Mouse (Mus musculus) limb, embryonic 12.5 days (tissue): ENCODE data around the gene Syngr4. TPM values are rescaled to one million over a fixed set of nuclear protein-coding genes. Genes with fewer than 3 reads are reported as not detected.
"Not testable (repeated sequence)": the region's sequence is repeated elsewhere in the genome, so short reads cannot be mapped to it uniquely, and the experiment has no call there.

Experiments
- ATAC-seq: fragments of 200-750 bp; cut with Nextera tagmentation; 2 replicates; pipeline ENCODE4 v1.8.0; 2017; ENCODE audit warnings: low read depth, moderate TSS enrichment; ENCODE audit not compliant: insufficient number of reproducible peaks, insufficient read depth, low FRiP score, low TSS enrichment
- H3K27ac ChIP-seq: fragments of 300-500 bp; sonication (generic); 2 replicates; pipeline ENCODE4 v1.5.1; 2016; ENCODE audit warnings: mild to moderate bottlenecking, moderate library complexity
- H3K27me3 ChIP-seq: fragments of 300-500 bp; sonication (generic); 2 replicates; pipeline ENCODE4 v1.6.1; 2016; ENCODE audit warnings: mild to moderate bottlenecking, moderate library complexity
- H3K36me3 ChIP-seq: fragments of 300-500 bp; sonication (generic); 2 replicates; pipeline ENCODE4 v1.6.1; 2016; ENCODE audit warnings: mild to moderate bottlenecking, moderate library complexity
- H3K4me1 ChIP-seq: fragments of 300-500 bp; sonication (generic); replicated peaks from 2 replicates; pipeline ENCODE4 v1.6.1; 2016
- H3K4me2 ChIP-seq: fragments of 300-500 bp; sonication (generic); 2 replicates; pipeline ENCODE4 v1.6.1; 2016; ENCODE audit warnings: mild to moderate bottlenecking, moderate library complexity
- H3K4me3 ChIP-seq: fragments of 300-500 bp; sonication (generic); replicated peaks from 2 replicates; pipeline ENCODE4 v1.5.1; 2016; ENCODE audit warnings: mild to moderate bottlenecking
- H3K9ac ChIP-seq: fragments of 300-500 bp; sonication (generic); replicated peaks from 2 replicates; pipeline ENCODE4 v1.6.1; 2016; ENCODE audit warnings: mild to moderate bottlenecking, moderate library complexity
- H3K9me3 ChIP-seq: fragments of 300-500 bp; sonication (generic); 2 replicates; pipeline ENCODE4 v1.6.1; 2016; ENCODE audit warnings: mild to moderate bottlenecking, moderate library complexity
- WGBS: fragments of 180-500 bp; shearing (Covaris S2); methylation state at CpG from one replicate; pipeline ENCODE4 v1.1.7; 2016; 5-methylcytosine and 5-hydroxymethylcytosine counted together
- polyA plus RNA-seq: library from polyadenylated mRNA; unstranded; fragments of >200 nt; fragmentation: Nextera tagmentation; extraction: Ambion mirVana; gene quantifications from 2 replicates; pipeline ENCODE4 v1.2.1, GENCODE M21; 2016

Syngr4 gene
- polyA plus RNA-seq = 0.41 and 0.65 TPM in 2 replicates

GRCm38 (mm10) chr7:45896517-45897257 is at the start of gene Syngr4, which contains the start of gene Tmem143:
TSS of gene Syngr4 (minus strand) at chr7:45896714.
TSS of gene Tmem143 (plus strand) at chr7:45896941.
- under 1% methylated on average over 40 of the region's 40 CpGs for WGBS
- H3K4me2 ChIP-seq = peak within 1 kb of the TSS; percentile 76
- H3K4me1 ChIP-seq = no peaks in the 10 kb centered on the region
- peak; percentile 86 for ATAC-seq
- H3K27me3 ChIP-seq = no peaks in the 10 kb centered on the region
- no peaks in the 10 kb centered on the region for H3K36me3 ChIP-seq
- H3K9me3 ChIP-seq = no peaks in the 10 kb centered on the region
- H3K27ac ChIP-seq = peak within 1 kb of the TSS; percentile 68
- H3K9ac ChIP-seq = peak within 1 kb of the TSS; percentile 65
- H3K4me3 ChIP-seq = peak within 1 kb of the TSS; percentile 50

DNA sequence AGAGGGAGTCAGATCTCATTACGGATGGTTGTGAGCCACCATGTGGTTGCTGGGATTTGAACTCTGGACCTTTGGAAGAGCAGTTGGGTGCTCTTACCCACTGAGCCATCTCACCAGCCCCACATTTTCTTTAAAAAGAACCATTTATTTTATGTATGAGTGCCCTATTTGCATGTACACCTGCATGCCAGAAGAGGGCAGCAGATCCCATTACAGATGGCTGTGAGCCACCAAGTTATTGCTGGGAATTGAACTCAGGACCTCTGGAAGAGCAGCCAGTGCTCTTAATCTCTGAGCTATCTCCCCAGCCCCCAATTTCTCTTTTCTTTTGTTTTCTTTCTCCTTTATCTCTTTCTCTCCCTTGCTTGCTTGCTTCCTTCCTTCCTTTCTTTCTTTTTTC is 46.8 kb upstream of the Syngr4 start:
- H3K27ac ChIP-seq, ATAC-seq, H3K36me3 ChIP-seq, H3K9me3 ChIP-seq, H3K4me1 ChIP-seq, H3K4me3 ChIP-seq, H3K4me2 ChIP-seq, H3K27me3 ChIP-seq, H3K9ac ChIP-seq: not testable (repeated sequence)
- WGBS = 58% methylated on average over 1 of the region's 1 CpGs

DNA sequence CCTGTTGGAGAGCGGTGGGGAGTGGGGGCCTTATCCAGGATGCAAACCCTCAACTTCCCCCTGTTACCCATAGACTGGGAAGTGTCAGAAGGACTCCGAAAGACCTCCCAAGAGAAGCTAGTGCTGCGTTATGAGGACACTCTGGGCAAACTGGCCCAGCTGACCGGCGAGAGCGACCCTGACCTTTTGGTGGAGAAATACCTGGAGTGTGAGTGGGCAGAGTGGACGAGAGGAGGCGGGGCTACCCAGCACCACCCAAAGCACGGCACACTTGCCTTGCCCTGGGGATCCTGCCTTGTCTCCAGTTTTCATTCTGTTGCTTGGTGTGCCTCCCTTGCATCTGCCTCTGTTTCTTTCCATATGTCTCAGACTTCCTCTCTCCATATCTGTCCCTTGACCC is 45.5 kb upstream of the Syngr4 start:
- no peak overlapping the region for H3K4me3 ChIP-seq
- WGBS = 79% methylated on average over 9 of the region's 9 CpGs
- no peaks in the 10 kb centered on the region for H3K27me3 ChIP-seq
- no peak overlapping the region for H3K27ac ChIP-seq
- no peak for ATAC-seq
- H3K9me3 ChIP-seq = no peaks in the 10 kb centered on the region
- no peaks in the 10 kb centered on the region for H3K36me3 ChIP-seq
- H3K4me2 ChIP-seq = no peak overlapping the region
- H3K9ac ChIP-seq = no peak overlapping the region
- no peaks in the 10 kb centered on the region for H3K4me1 ChIP-seq

DNA sequence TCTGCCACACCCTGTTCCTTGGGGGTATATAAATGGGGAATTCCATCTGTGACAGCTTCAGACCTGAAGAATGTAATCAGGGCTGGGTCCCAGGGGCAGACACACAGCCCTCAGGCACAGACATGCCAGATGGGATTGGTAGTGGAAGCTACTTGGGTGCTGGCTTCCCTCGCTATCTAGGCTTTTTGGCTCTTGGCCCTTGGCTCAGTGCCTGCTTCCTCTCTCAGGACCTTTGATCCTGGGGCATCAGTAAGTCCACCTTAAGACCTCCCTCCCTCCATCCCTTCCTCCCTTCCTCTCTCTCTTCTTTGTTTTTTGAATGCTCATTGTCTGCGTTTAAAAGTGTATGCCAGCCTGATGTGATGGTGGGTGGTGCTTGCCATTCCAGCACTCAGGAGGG is 43.3 kb upstream of the Syngr4 start:
- Histone ChIP-seq H3K4me2 (no peak overlapping the region), H3K4me1 (no peaks in the 10 kb centered on the region), H3K9me3 (no peaks in the 10 kb centered on the region), H3K4me3 (no peak overlapping the region), H3K36me3 (no peaks in the 10 kb centered on the region), H3K27me3 (no peaks in the 10 kb centered on the region), H3K9ac (no peak overlapping the region), H3K27ac (no peak overlapping the region)
- no peak for ATAC-seq
- WGBS = 57% methylated on average over 2 of the region's 2 CpGs

DNA sequence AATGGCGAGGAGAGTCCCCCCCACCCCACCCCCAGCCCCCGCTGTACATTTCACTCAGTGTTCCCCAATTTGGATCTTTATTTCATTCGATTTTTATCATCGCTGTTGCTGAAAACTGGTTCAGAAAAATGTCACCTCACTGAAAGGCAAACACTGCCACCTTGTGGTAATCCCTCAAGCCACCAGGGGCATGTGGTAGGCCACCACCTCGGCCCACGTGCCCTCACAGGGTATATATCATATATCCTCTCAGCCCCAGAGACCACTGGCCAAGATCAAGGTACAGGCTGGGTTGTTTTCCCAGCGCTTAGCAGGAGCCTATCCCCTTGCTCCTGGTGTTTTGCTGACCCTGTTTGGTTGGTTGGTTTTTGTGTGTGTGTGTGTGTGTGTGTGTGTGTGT is 38.6 kb upstream of the Syngr4 start:
- ATAC-seq = peak; percentile 75; the same call in 1 of the 2 replicates
- H3K4me1 ChIP-seq = no peaks in the 10 kb centered on the region
- H3K36me3 ChIP-seq = no peaks in the 10 kb centered on the region
- 33% methylated on average over 7 of the region's 7 CpGs for WGBS
- H3K9ac ChIP-seq = no peak overlapping the region
- H3K9me3 ChIP-seq = peaks cover 9% of the 10 kb centered on the region; the same call in 1 of the 2 replicates
- no peak overlapping the region for H3K4me3 ChIP-seq
- H3K4me2 ChIP-seq = no peak overlapping the region
- H3K27me3 ChIP-seq = no peaks in the 10 kb centered on the region
- no peak overlapping the region for H3K27ac ChIP-seq

DNA sequence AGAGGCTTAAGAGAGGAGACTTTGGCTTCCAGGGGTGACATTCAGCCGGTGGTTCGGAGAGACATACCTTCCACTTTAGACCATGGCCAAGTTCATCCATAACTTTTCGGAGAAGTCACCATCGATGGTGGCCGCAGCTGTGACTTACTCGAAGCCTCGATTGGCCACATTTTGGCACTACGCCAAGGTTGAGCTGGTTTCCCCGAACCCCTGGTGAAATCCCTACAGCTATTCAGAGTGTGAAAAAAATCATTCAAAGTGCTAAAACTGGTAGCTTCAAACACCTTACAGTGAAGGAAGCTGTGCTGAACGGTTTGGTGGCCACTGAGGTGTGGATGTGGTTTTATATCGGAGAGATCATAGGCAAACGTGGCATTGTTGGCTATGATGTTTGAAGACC is 37.3 kb upstream of the Syngr4 start:
- not testable (repeated sequence) for H3K27me3 ChIP-seq, H3K9me3 ChIP-seq, H3K9ac ChIP-seq, H3K4me3 ChIP-seq, ATAC-seq, H3K27ac ChIP-seq, H3K4me1 ChIP-seq, H3K36me3 ChIP-seq, H3K4me2 ChIP-seq
- 90% methylated on average over 12 of the region's 12 CpGs for WGBS

DNA sequence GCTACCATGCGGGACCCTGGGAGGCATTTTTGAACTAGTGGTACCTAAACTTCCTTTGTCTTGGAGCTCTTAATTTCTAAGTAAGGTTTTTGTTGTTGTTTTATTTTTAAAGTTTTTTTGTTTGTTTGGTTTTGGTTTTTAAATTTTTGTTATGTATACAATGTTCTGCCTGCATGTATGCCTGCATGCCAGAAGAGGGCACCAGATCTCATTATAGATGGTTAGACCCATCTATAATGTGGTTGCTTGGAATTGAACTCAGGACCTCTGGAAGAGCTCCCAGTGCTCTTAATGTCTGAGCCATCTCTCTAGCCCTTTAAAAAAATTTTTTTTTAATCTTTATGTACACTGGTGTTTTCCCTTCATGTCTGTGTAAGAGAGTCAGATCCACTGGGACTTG is 33.2 kb upstream of the Syngr4 start:
- no peak for ATAC-seq
- Histone ChIP-seq H3K4me2 (no peak overlapping the region), H3K36me3 (no peaks in the 10 kb centered on the region), H3K9ac (no peak overlapping the region), H3K27me3 (peaks cover 16% of the 10 kb centered on the region), H3K4me3 (no peak overlapping the region), H3K4me1 (0 out of 2 replicates have a peak, but pooled peaks cover 3% of the 10 kb centered on the region), H3K27ac (no peak overlapping the region), H3K9me3 (peaks cover 13% of the 10 kb centered on the region; the same call in 1 of the 2 replicates)
- WGBS = 92% methylated on average over 1 of the region's 1 CpGs

GRCm38 (mm10) chr7:45928626-45929295 is 32.2 kb upstream of the Syngr4 start:
- Histone ChIP-seq H3K9me3 (peaks cover 13% of the 10 kb centered on the region; the same call in 1 of the 2 replicates), H3K27me3 (peaks cover 16% of the 10 kb centered on the region), H3K27ac (no peak overlapping the region), H3K4me2 (peak overlapping the region; percentile 38), H3K4me1 (0 out of 2 replicates have a peak, but pooled peaks cover 9% of the 10 kb centered on the region), H3K36me3 (no peaks in the 10 kb centered on the region), H3K9ac (no peak overlapping the region), H3K4me3 (peak overlapping the region; percentile 11)
- 13% methylated on average over 20 of the region's 23 CpGs for WGBS
- no peak for ATAC-seq

DNA sequence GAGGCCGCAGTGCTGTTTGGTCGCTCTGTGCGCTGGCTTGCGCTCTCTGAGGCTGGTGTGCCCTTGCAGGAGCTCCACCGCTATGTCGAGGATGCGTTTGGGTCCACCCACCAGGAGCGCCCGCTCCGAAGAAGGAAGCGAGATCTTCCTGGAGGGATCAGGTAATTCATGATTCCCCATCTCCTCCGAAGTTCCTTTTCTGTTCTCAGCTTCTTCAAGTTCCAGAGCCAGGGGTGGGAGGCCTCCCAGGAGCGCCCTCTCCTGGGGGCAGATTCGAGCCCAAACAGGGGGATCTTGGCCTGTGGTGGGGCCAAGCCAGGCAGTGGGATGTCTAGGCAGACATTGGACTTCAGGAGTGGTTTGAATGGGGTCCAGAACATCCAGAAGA is 27.9 kb upstream of the Syngr4 start:
- H3K9me3 ChIP-seq = peaks cover 4% of the 10 kb centered on the region; the same call in 1 of the 2 replicates
- H3K27ac ChIP-seq = peak overlapping the region; percentile 87; the same call in 1 of the 2 replicates
- peaks cover 16% of the 10 kb centered on the region for H3K27me3 ChIP-seq
- ATAC-seq = no peak
- H3K4me1 ChIP-seq = peaks cover 37% of the 10 kb centered on the region
- peak overlapping the region; percentile 57 for H3K4me2 ChIP-seq
- 13% methylated on average over 14 of the region's 14 CpGs for WGBS
- 0 out of 2 replicates have a peak overlapping the region, but pooled peaks have one; percentile 34 for H3K9ac ChIP-seq
- H3K36me3 ChIP-seq = no peaks in the 10 kb centered on the region
- peak overlapping the region; percentile 40 for H3K4me3 ChIP-seq

GRCm38 (mm10) chr7:45923762-45924428 is 27.4 kb upstream of the Syngr4 start, which contains the start of gene Ccdc114:
TSS of gene Ccdc114 (plus strand) at chr7:45924072.
- peak; percentile 28; the same call in 1 of the 2 replicates for ATAC-seq
- peak within 1 kb of the TSS; percentile 44; the same call in 1 of the 2 replicates for H3K9ac ChIP-seq
- H3K4me2 ChIP-seq = peak within 1 kb of the TSS; percentile 57
- H3K4me3 ChIP-seq = peak within 1 kb of the TSS; percentile 40
- H3K9me3 ChIP-seq = peaks cover 4% of the 10 kb centered on the region; the same call in 1 of the 2 replicates
- H3K27me3 ChIP-seq = peaks cover 12% of the 10 kb centered on the region
- peaks cover 4% of the 10 kb centered on the region; the same call in 1 of the 2 replicates for H3K36me3 ChIP-seq
- 6% methylated on average over 24 of the region's 24 CpGs for WGBS
- peaks cover 39% of the 10 kb centered on the region for H3K4me1 ChIP-seq
- H3K27ac ChIP-seq = peak within 1 kb of the TSS; percentile 87
